Mouse (Mus musculus) megakaryocyte, adult 5-6 weeks (primary cell): ENCODE data around the gene Raver1. TPM values are rescaled to one million over a fixed set of nuclear protein-coding genes. Genes with fewer than 3 reads are reported as not detected.

Experiments used
- ATAC-seq: 2 replicates; pipeline ENCODE4 v1.8.0; 2016; ENCODE audit warnings: mild to moderate bottlenecking, inconsistent platforms; ENCODE audit not compliant: poor library complexity, severe bottlenecking
- total RNA-seq, 2 experiments: library from RNA; stranded (forward) in 1 of 2; stranded (reverse) in 1 of 2; fragments of 153-499, 151-499 nt in 1 of 2; fragments of 221-1000, 200-1000 nt in 1 of 2; gene quantifications; 2 replicates each; pipeline versions ENCODE4 v1.2.3 to v1.2.4; 2015 to 2017

The Raver1 gene
- total RNA-seq, 2 experiments from 2014 or later: 17.1 to 36.0 TPM

- ATAC-seq: no peak
Measured at GRCm38 (mm10) chr9:21043563-21043962, 48.2 kb downstream of the Raver1 start.

GRCm38 (mm10) chr9:21041308-21041707 is 50.5 kb downstream of the Raver1 start:
- ATAC-seq: no peak

GRCm38 (mm10) chr9:21039779-21040178 is 52.0 kb downstream of the Raver1 start:
- no peak for ATAC-seq

- no peak for ATAC-seq
Measured at GRCm38 (mm10) chr9:21037481-21037891, 54.3 kb downstream of the Raver1 start.

GRCm38 (mm10) chr9:21036666-21037065 is 55.1 kb downstream of the Raver1 start:
- ATAC-seq: no peak

GRCm38 (mm10) chr9:21036161-21036560 is 55.6 kb downstream of the Raver1 start:
- ATAC-seq: no peak

- no peak for ATAC-seq
Measured at GRCm38 (mm10) chr9:21035586-21035985, 56.2 kb downstream of the Raver1 start.

GRCm38 (mm10) chr9:21034481-21035085 is 57.2 kb downstream of the Raver1 start:
- no peak for ATAC-seq

GRCm38 (mm10) chr9:21033136-21033535 is 58.7 kb downstream of the Raver1 start:
- peak; percentile 56 for ATAC-seq

- ATAC-seq: no peak
Measured at GRCm38 (mm10) chr9:21032491-21032890, 59.3 kb downstream of the Raver1 start.

GRCm38 (mm10) chr9:21031896-21032351 is 59.9 kb downstream of the Raver1 start, which contains the start of gene Icam5:
Gene Icam5, plus strand, starts transcription at chr9:21032073.
- no peak for ATAC-seq

GRCm38 (mm10) chr9:21031251-21031895 is 60.4 kb downstream of the Raver1 start:
- peak; percentile 7; the same call in 1 of the 2 replicates for ATAC-seq

- ATAC-seq: peak; percentile 69
Measured at GRCm38 (mm10) chr9:21030781-21031250, 61.0 kb downstream of the Raver1 start.

GRCm38 (mm10) chr9:21030055-21030600 is 61.7 kb downstream of the Raver1 start:
- ATAC-seq: peak; percentile 17; the same call in 1 of the 2 replicates

GRCm38 (mm10) chr9:21029291-21030054 is 62.3 kb downstream of the Raver1 start, which contains the start of gene Icam4:
Gene Icam4, plus strand, starts transcription at chr9:21029373.
- peak; percentile 59 for ATAC-seq

GRCm38 (mm10) chr9:21028560-21029110 is 63.2 kb downstream of the Raver1 start:
- no peak for ATAC-seq

GRCm38 (mm10) chr9:21027774-21028290 is 64.0 kb downstream of the Raver1 start:
- no peak for ATAC-seq

- no peak for ATAC-seq
Measured at GRCm38 (mm10) chr9:21026849-21027248, 65.0 kb downstream of the Raver1 start.

GRCm38 (mm10) chr9:21025258-21025810 is 66.5 kb downstream of the Raver1 start:
- no peak for ATAC-seq
